Mouse (Mus musculus): ENCODE measurements around the gene Parp14. TPM values are rescaled to one million over a fixed set of nuclear protein-coding genes. Genes with fewer than 3 reads are reported as not detected.

The Parp14 gene
- polyA plus RNA-seq, 1 experiment from 2014 or later = 0.43 TPM

DNA sequence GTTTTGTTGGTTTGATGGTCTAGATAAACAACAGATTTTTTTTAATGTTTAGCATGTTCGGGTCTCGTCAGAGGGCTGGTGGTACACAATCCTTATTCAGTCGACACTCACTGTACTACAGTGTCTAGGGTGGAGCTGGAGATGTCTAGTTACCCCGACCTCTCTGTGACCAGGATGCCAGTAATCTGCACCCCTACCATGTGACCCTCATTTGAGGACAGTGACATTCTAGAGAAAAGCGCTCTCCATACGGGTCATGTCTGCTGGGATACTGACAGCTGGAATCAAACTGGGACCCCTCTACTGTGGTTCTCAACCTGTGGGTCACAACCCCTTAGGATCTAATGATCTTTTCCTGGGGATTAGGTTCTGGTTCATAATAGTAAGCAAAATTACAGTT lies 1.7 kb downstream of the Parp14 start:
- Histone ChIP-seq H3K4me3 (replicated peaks) (no peak overlapping the region), H3K27ac (no peak overlapping the region), H3K9ac (replicated peaks) (no peak overlapping the region), H3K9me3 (0 out of 2 replicates have a peak, but pooled peaks cover 2% of the 10 kb centered on the region), H3K4me1 (replicated peaks) (peaks cover 9% of the 10 kb centered on the region; the same call in 1 of the 2 replicates), H3K36me3 (no peaks in the 10 kb centered on the region), H3K27me3 (peaks cover 43% of the 10 kb centered on the region), H3K4me2 (no peak overlapping the region)
- 74% methylated on average over 6 of the region's 6 CpGs for WGBS
- no peak for ATAC-seq (ENCODE audit: insufficient number of reproducible peaks, insufficient read depth, low FRiP score, low TSS enrichment, low read depth)

- no peaks in the 10 kb centered on the region for H3K36me3 ChIP-seq
- no peak overlapping the region for H3K27ac ChIP-seq
- 32% methylated on average over 3 of the region's 3 CpGs for WGBS
- H3K4me2 ChIP-seq = no peak overlapping the region
- no peak for ATAC-seq (ENCODE audit: insufficient number of reproducible peaks, insufficient read depth, low FRiP score, low TSS enrichment, low read depth)
- H3K4me3 ChIP-seq (replicated peaks) = no peak overlapping the region
- H3K9ac ChIP-seq (replicated peaks) = no peak overlapping the region
- peaks cover 43% of the 10 kb centered on the region for H3K27me3 ChIP-seq
- no peaks in the 10 kb centered on the region for H3K9me3 ChIP-seq
- peaks cover 9% of the 10 kb centered on the region; the same call in 1 of the 2 replicates for H3K4me1 ChIP-seq (replicated peaks)
Measured at GRCm38 (mm10) chr16:35869126-35869525, 2.2 kb downstream of the Parp14 start.

- Histone ChIP-seq H3K4me1 (replicated peaks) (peaks cover 9% of the 10 kb centered on the region; the same call in 1 of the 2 replicates), H3K36me3 (no peaks in the 10 kb centered on the region), H3K27me3 (peaks cover 39% of the 10 kb centered on the region), H3K27ac (no peak overlapping the region), H3K4me2 (no peak overlapping the region), H3K4me3 (replicated peaks) (no peak overlapping the region), H3K9ac (replicated peaks) (no peak overlapping the region), H3K9me3 (no peaks in the 10 kb centered on the region)
- ATAC-seq (ENCODE audit: insufficient number of reproducible peaks, insufficient read depth, low FRiP score, low TSS enrichment, low read depth) = no peak
- WGBS = 64% methylated on average over 11 of the region's 11 CpGs
Measured at GRCm38 (mm10) chr16:35867726-35868125, 3.6 kb downstream of the Parp14 start.

- 89% methylated on average over 1 of the region's 1 CpGs for WGBS
- no peaks in the 10 kb centered on the region for H3K4me1 ChIP-seq (replicated peaks)
- no peak for ATAC-seq (ENCODE audit: insufficient number of reproducible peaks, insufficient read depth, low FRiP score, low TSS enrichment, low read depth)
- no peak overlapping the region for H3K9ac ChIP-seq (replicated peaks)
- H3K27ac ChIP-seq = no peak overlapping the region
- H3K36me3 ChIP-seq = no peaks in the 10 kb centered on the region
- no peak overlapping the region for H3K4me3 ChIP-seq (replicated peaks)
- H3K9me3 ChIP-seq = no peaks in the 10 kb centered on the region
- no peak overlapping the region for H3K4me2 ChIP-seq
- no peaks in the 10 kb centered on the region; the same call in 1 of the 2 replicates for H3K27me3 ChIP-seq
Measured at GRCm38 (mm10) chr16:35862057-35862456, 9.3 kb downstream of the Parp14 start.

GRCm38 (mm10) chr16:35860236-35860635 lies 11.1 kb downstream of the Parp14 start:
- no peak for ATAC-seq (ENCODE audit: insufficient number of reproducible peaks, insufficient read depth, low FRiP score, low TSS enrichment, low read depth)

DNA sequence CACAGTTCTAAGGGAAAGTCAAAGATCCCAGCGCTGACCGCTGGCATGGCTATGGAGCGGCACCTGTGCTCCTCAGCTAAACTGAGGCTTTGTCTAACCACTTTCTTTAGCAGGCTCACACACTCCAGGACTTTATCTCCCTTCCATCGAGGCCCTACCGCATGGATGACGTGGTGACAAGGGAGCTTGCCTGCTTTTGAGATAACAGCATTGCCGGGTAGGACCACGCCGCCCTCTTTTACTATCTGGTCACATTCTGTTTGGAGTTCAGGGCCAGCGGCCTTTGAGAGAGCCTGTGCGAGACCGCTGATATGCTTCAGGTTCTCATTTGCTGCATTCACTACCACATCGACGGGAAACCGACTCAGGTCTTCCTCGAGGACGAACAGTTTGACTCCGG lies 14.6 kb downstream of the Parp14 start:
- no peak overlapping the region for H3K9ac ChIP-seq (replicated peaks)
- H3K27ac ChIP-seq = no peak overlapping the region
- ATAC-seq (ENCODE audit: insufficient number of reproducible peaks, insufficient read depth, low FRiP score, low TSS enrichment, low read depth) = no peak
- H3K9me3 ChIP-seq = no peaks in the 10 kb centered on the region
- no peaks in the 10 kb centered on the region for H3K4me1 ChIP-seq (replicated peaks)
- H3K4me3 ChIP-seq (replicated peaks) = no peak overlapping the region
- no peak overlapping the region for H3K4me2 ChIP-seq
- H3K27me3 ChIP-seq = no peaks in the 10 kb centered on the region
- 89% methylated on average over 18 of the region's 18 CpGs for WGBS
- no peaks in the 10 kb centered on the region for H3K36me3 ChIP-seq

More at GRCm38 (mm10) chr16:35860236-35860635, 11.1 kb downstream of the Parp14 start:
- Histone ChIP-seq H3K4me3 (replicated peaks) (no peak overlapping the region), H3K9ac (replicated peaks) (no peak overlapping the region), H3K9me3 (no peaks in the 10 kb centered on the region), H3K36me3 (no peaks in the 10 kb centered on the region), H3K4me2 (no peak overlapping the region), H3K27me3 (no peaks in the 10 kb centered on the region; the same call in 1 of the 2 replicates), H3K4me1 (replicated peaks) (no peaks in the 10 kb centered on the region), H3K27ac (no peak overlapping the region)
- WGBS = 86% methylated on average over 16 of the region's 16 CpGs

DNA sequence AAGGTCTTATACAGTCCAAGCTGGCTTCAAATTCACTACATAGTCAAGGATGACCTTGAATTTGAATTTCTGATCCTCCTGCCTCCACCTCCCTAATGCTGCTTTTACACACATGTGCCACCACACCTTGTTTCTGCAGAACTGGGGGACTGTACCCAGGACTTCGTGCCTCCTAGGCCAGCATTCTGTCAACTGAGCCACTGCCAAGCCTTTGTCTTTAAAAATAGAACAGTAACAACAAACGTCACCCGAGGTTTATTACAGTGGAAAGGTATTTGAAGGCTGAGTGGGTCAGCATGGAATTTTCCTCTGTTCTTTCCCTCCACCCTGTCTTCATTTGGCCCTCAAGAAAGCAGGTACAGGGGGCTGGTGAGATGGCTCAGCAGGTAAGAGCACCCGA lies 15.5 kb downstream of the Parp14 start:
- no peaks in the 10 kb centered on the region for H3K9me3 ChIP-seq
- no peak overlapping the region for H3K4me3 ChIP-seq (replicated peaks)
- H3K9ac ChIP-seq (replicated peaks) = no peak overlapping the region
- H3K36me3 ChIP-seq = no peaks in the 10 kb centered on the region
- ATAC-seq (ENCODE audit: insufficient number of reproducible peaks, insufficient read depth, low FRiP score, low TSS enrichment, low read depth) = no peak
- WGBS = 76% methylated on average over 4 of the region's 4 CpGs
- H3K4me1 ChIP-seq (replicated peaks) = no peaks in the 10 kb centered on the region
- no peak overlapping the region for H3K27ac ChIP-seq
- H3K4me2 ChIP-seq = no peak overlapping the region
- no peaks in the 10 kb centered on the region for H3K27me3 ChIP-seq

- no peak overlapping the region for H3K27ac ChIP-seq
- no peak overlapping the region for H3K4me2 ChIP-seq
- no peak overlapping the region for H3K4me3 ChIP-seq (replicated peaks)
- ATAC-seq (ENCODE audit: insufficient number of reproducible peaks, insufficient read depth, low FRiP score, low TSS enrichment, low read depth) = no peak
- no peaks in the 10 kb centered on the region for H3K9me3 ChIP-seq
- H3K9ac ChIP-seq (replicated peaks) = no peak overlapping the region
- H3K4me1 ChIP-seq (replicated peaks) = no peaks in the 10 kb centered on the region
- no peaks in the 10 kb centered on the region for H3K27me3 ChIP-seq
- no peaks in the 10 kb centered on the region for H3K36me3 ChIP-seq
Measured at GRCm38 (mm10) chr16:35847138-35847537, 24.2 kb downstream of the Parp14 start.

DNA sequence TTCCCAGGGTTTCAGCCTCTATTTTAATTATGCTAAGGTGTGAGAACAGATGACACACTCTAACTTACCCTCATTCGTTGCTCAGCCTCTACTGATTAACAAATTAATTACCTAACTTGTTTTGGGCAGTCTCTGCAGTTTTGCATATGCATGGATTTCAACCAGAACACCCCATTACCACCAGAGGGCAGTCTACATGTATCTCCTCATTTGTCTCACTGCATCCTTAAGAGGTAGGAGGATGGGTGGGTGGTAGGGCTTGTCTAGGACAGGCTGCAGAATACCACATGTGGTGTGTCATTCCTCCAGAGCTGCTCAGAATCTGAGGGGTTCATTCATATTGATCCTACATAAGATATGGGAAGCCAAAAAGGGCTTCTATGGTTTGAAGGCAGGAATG lies 31.7 kb downstream of the Parp14 start:
- no peak overlapping the region for H3K4me2 ChIP-seq
- H3K27me3 ChIP-seq = no peaks in the 10 kb centered on the region
- H3K36me3 ChIP-seq = no peaks in the 10 kb centered on the region
- no peak overlapping the region for H3K27ac ChIP-seq
- no peak overlapping the region for H3K9ac ChIP-seq (replicated peaks)
- H3K9me3 ChIP-seq = peaks cover 3% of the 10 kb centered on the region; the same call in 1 of the 2 replicates
- WGBS = 24% methylated on average over 1 of the region's 1 CpGs
- H3K4me3 ChIP-seq (replicated peaks) = no peak overlapping the region
- no peak for ATAC-seq (ENCODE audit: insufficient number of reproducible peaks, insufficient read depth, low FRiP score, low TSS enrichment, low read depth)
- H3K4me1 ChIP-seq (replicated peaks) = no peaks in the 10 kb centered on the region

- WGBS = 89% methylated on average over 8 of the region's 8 CpGs
- no peaks in the 10 kb centered on the region for H3K4me1 ChIP-seq (replicated peaks)
- no peak overlapping the region for H3K4me2 ChIP-seq
- no peak overlapping the region for H3K27ac ChIP-seq
- H3K9me3 ChIP-seq = peaks cover 3% of the 10 kb centered on the region; the same call in 1 of the 2 replicates
- no peaks in the 10 kb centered on the region for H3K27me3 ChIP-seq
- H3K36me3 ChIP-seq = no peaks in the 10 kb centered on the region
- H3K9ac ChIP-seq (replicated peaks) = no peak overlapping the region
- ATAC-seq (ENCODE audit: insufficient number of reproducible peaks, insufficient read depth, low FRiP score, low TSS enrichment, low read depth) = no peak
- H3K4me3 ChIP-seq (replicated peaks) = no peak overlapping the region
Measured at GRCm38 (mm10) chr16:35834653-35835052, 36.7 kb downstream of the Parp14 start.

- H3K9me3 ChIP-seq = peaks cover 3% of the 10 kb centered on the region; the same call in 1 of the 2 replicates
- H3K36me3 ChIP-seq = peaks cover 2% of the 10 kb centered on the region; the same call in 1 of the 2 replicates
- 87% methylated on average over 3 of the region's 3 CpGs for WGBS
- H3K27ac ChIP-seq = no peak overlapping the region
- no peaks in the 10 kb centered on the region for H3K27me3 ChIP-seq
- no peak for ATAC-seq (ENCODE audit: insufficient number of reproducible peaks, insufficient read depth, low FRiP score, low TSS enrichment, low read depth)
- H3K4me1 ChIP-seq (replicated peaks) = no peaks in the 10 kb centered on the region
- no peak overlapping the region for H3K4me3 ChIP-seq (replicated peaks)
- H3K9ac ChIP-seq (replicated peaks) = no peak overlapping the region
- no peak overlapping the region for H3K4me2 ChIP-seq
Measured at GRCm38 (mm10) chr16:35832926-35833325, 38.4 kb downstream of the Parp14 start.

- ATAC-seq (ENCODE audit: insufficient number of reproducible peaks, insufficient read depth, low FRiP score, low TSS enrichment, low read depth) = no peak
- Histone ChIP-seq H3K4me2 (no peak overlapping the region), H3K9me3 (no peaks in the 10 kb centered on the region), H3K27ac (no peak overlapping the region), H3K9ac (replicated peaks) (no peak overlapping the region), H3K4me3 (replicated peaks) (no peak overlapping the region), H3K27me3 (no peaks in the 10 kb centered on the region), H3K36me3 (peaks cover 30% of the 10 kb centered on the region), H3K4me1 (replicated peaks) (no peaks in the 10 kb centered on the region)
- WGBS = 32% methylated on average over 7 of the region's 7 CpGs
Measured at GRCm38 (mm10) chr16:35829999-35830398, 41.3 kb downstream of the Parp14 start.
